20 mouse cellular contexts compared by ENCODE assay signal in the genomic region with DNA sequence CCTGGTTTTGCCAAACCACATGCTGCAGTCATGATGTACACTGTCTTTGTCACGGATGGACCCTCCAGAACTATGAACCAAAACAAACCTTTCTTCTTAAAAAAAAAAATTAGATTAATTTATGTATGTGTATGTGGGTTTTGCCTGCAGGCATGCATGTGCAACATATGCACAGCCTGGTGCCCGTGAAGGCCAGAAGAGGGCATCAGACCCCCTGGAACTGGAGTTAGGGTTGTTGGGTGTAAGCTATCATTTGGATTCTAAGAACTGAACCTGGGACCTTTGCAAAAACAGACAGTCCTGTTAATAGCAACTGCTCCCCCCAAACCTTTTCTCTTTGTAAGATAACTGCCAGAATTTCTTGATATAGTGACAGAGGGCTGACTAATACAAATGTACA. TPM values are rescaled to one million over a fixed set of nuclear protein-coding genes. Genes with fewer than 3 reads are reported as not detected.
DNase-seq lines count a peak whose midpoint lies in the region; ATAC-seq and TF ChIP-seq lines count a peak whose summit lies in the region.
"Had no signal": no experiment of that assay in that cellular context is flagged by ENCODE, and none has a peak within 500 bp of the region (broad histone marks: within the 10 kb centered on the region; RNA-seq: fewer than 3 reads in every experiment).

No protein-coding gene starts in this region.

- no peak for TF ChIP-seq RAD21 in MEL (IDR thresholded peaks at IDR 0.05; ENCODE audit: low read depth, low read length)

- no peak for TF ChIP-seq EP300 in MEL (IDR thresholded peaks at IDR 0.05; ENCODE audit: low read depth in 1 of 2, low read length in 2 of 2)
- no peak for TF ChIP-seq EP300 in liver, postnatal 0 days (IDR thresholded peaks at IDR 0.05; ENCODE audit: low read depth)

- H3K4me1 ChIP-seq in spleen, adult 2 months (ENCODE audit: control insufficient read depth, insufficient read depth, insufficient read length), result peaks cover 31% of the 10 kb centered on the region
- peaks cover 8 to 23% of the 10 kb centered on the region in 2 experiments for H3K4me1 ChIP-seq in MEL (ENCODE audit: control insufficient read depth in 1 of 2, insufficient read depth in 2 of 2, low read length in 2 of 2)
- H3K4me1 ChIP-seq in liver, postnatal 0 days (ENCODE audit: insufficient read depth), result peaks cover 55% of the 10 kb centered on the region

- no peak for TF ChIP-seq POLR2A in spleen, adult 2 months (IDR thresholded peaks at IDR 0.05; ENCODE audit: low read depth, low read length)
- TF ChIP-seq POLR2A in MEL (IDR thresholded peaks at IDR 0.05; ENCODE audit: control insufficient read depth in 1 of 2, insufficient read depth in 1 of 2, low read depth in 1 of 2, low read length in 2 of 2, poor library complexity in 1 of 2), result no peak

- peak overlapping the region; percentile 90 for H3K27ac ChIP-seq in layer of hippocampus, adult 2 months
- no peak overlapping the region for H3K27ac ChIP-seq in spleen, adult 2 months (ENCODE audit: insufficient read depth, low read length)
- H3K27ac ChIP-seq in MEL (ENCODE audit: control insufficient read depth, low read depth, low read length), result no peak overlapping the region
- no peak overlapping the region for H3K27ac ChIP-seq in liver, postnatal 0 days (ENCODE audit: low read depth)
- H3K27ac ChIP-seq: embryonic facial prominence, embryonic 10.5 days; neural tube, embryonic 12.5 days had no signal

- H3K4me2 ChIP-seq in liver, postnatal 0 days (ENCODE audit: low read depth, low read length), result no peak overlapping the region
- H3K4me2 ChIP-seq: forebrain, embryonic 12.5 days; lung, embryonic 14.5 days; neural tube, embryonic 12.5 days had no signal

- no peak overlapping the region for H3K9ac ChIP-seq in MEL (ENCODE audit: control insufficient read depth, low read depth, low read length, poor library complexity, severe bottlenecking)
- H3K9ac ChIP-seq in liver, postnatal 0 days (replicated peaks), result no peak overlapping the region
- H3K9ac ChIP-seq: forebrain, embryonic 12.5 days; lung, embryonic 14.5 days; neural tube, embryonic 12.5 days had no signal

- no peaks in the 10 kb centered on the region for H3K9me3 ChIP-seq in MEL (replicated peaks; ENCODE audit: insufficient read depth, low read length)
- no peaks in the 10 kb centered on the region for H3K9me3 ChIP-seq in liver, postnatal 0 days (ENCODE audit: low read length)
- H3K9me3 ChIP-seq: embryonic facial prominence, embryonic 10.5 days; forebrain, embryonic 12.5 days; neural tube, embryonic 12.5 days had no signal

- TF ChIP-seq CTCF in layer of hippocampus, adult 2 months (conservative IDR thresholded peaks at IDR 0.05), result peak; percentile 41
- peak; percentile 37; the same call in 1 of the 2 replicates for TF ChIP-seq CTCF in spleen, adult 2 months (IDR thresholded peaks at IDR 0.05; ENCODE audit: extremely low read depth, insufficient read depth, insufficient read length, insufficient replicate concordance)
- peak in 2 of 3 experiments; percentile 1 to 27; a peak in 2 of 6 replicates for TF ChIP-seq CTCF in MEL (IDR thresholded peaks at IDR 0.05 in 2 of 3, conservative IDR thresholded peaks at IDR 0.05 in 1 of 3; ENCODE audit: control insufficient read depth in 1 of 3, insufficient read depth in 1 of 3, low read depth in 2 of 3, low read length in 3 of 3, poor library complexity in 1 of 3, severe bottlenecking in 1 of 3)
- peak; percentile 45 for TF ChIP-seq CTCF in liver, postnatal 0 days (IDR thresholded peaks at IDR 0.05; ENCODE audit: low read depth)

- no peak overlapping the region for H3K4me3 ChIP-seq in layer of hippocampus, adult 2 months
- H3K4me3 ChIP-seq in spleen, adult 2 months (ENCODE audit: extremely low read depth, insufficient read depth, insufficient read length), result no peak overlapping the region
- H3K4me3 ChIP-seq in MEL (ENCODE audit: control insufficient read depth in 1 of 2, insufficient read depth in 1 of 2, low read depth in 2 of 2, low read length in 2 of 2), result no peak overlapping the region
- no peak overlapping the region for H3K4me3 ChIP-seq in liver, postnatal 0 days (ENCODE audit: low read depth, low read length)
- H3K4me3 ChIP-seq: embryonic facial prominence, embryonic 10.5 days; forebrain, embryonic 12.5 days; neural tube, embryonic 12.5 days had no signal

- H3K27me3 ChIP-seq in spleen, adult 2 months (ENCODE audit: control insufficient read depth, insufficient read depth, low read length), result no peaks in the 10 kb centered on the region
- no peaks in the 10 kb centered on the region for H3K27me3 ChIP-seq in MEL (ENCODE audit: control insufficient read depth in 1 of 2, insufficient read depth in 2 of 2, low read length in 2 of 2)
- H3K27me3 ChIP-seq in liver, postnatal 0 days (ENCODE audit: insufficient read depth, low read length), result no peaks in the 10 kb centered on the region
- H3K27me3 ChIP-seq: neural tube, embryonic 12.5 days had no signal

- DNase-seq in layer of hippocampus, adult 2 months (ENCODE audit: low spot score in 2 of 2), result no peak
- no peak for DNase-seq in layer of hippocampus, adult 11-12 months (ENCODE audit: low spot score)
- DNase-seq in spleen, adult 2 months (ENCODE audit: low read depth in 1 of 2, low spot score in 2 of 2), result peak in 1 of 2 experiments; percentile 30
- DNase-seq in spleen, postnatal 14 days (ENCODE audit: low spot score in 2 of 2), result no peak
- DNase-seq in MEL (ENCODE audit: low read depth, low spot score), result no peak
- DNase-seq in liver, postnatal 0 days, result no peak
- DNase-seq in cerebellum, adult 11-12 months, result no peak
- DNase-seq: cerebellum, adult 8-10 months; gastrocnemius, postnatal 10 days; heart, adult 11 months; heart, postnatal 36 days; kidney, adult 8-10 months; kidney, postnatal 4 days; lung, postnatal 4 days; right cerebral cortex, postnatal 4 days had no signal

- WGBS in spleen, adult 2 months, result 80% methylated on average over 2 of the region's 2 CpGs
- 56% methylated on average over 2 of the region's 2 CpGs for WGBS in liver, postnatal 0 days (ENCODE audit: insufficient replicate concordance)

- H3K79me2 ChIP-seq in MEL (ENCODE audit: control insufficient read depth, insufficient read depth, low read length, poor library complexity), result peaks cover 68% of the 10 kb centered on the region

- no peak for ATAC-seq in liver, postnatal 0 days

- no peaks in the 10 kb centered on the region for H3K36me3 ChIP-seq in spleen, adult 2 months (ENCODE audit: control insufficient read depth, insufficient read depth, low read length)
- peaks cover 5 to 22% of the 10 kb centered on the region in 2 experiments for H3K36me3 ChIP-seq in MEL (ENCODE audit: control insufficient read depth in 1 of 2, insufficient read depth in 2 of 2, low read length in 2 of 2)
- H3K36me3 ChIP-seq in liver, postnatal 0 days (replicated peaks; ENCODE audit: insufficient read depth, low read length), result 0 out of 2 replicates have a peak, but pooled peaks cover 4% of the 10 kb centered on the region
- H3K36me3 ChIP-seq: embryonic facial prominence, embryonic 10.5 days; forebrain, embryonic 12.5 days; neural tube, embryonic 12.5 days had no signal

TF ChIP-seq in MEL, 35 proteins besides CTCF, POLR2A, EP300 and RAD21:
- TF ChIP-seq MAZ (IDR thresholded peaks at IDR 0.05; ENCODE audit: low read depth, low read length) (no peak), MYC (IDR thresholded peaks at IDR 0.05; ENCODE audit: low read depth, low read length) (no peak), ZNF384 (IDR thresholded peaks at IDR 0.05; ENCODE audit: low read depth, low read length) (no peak), SMC3 (IDR thresholded peaks at IDR 0.05; ENCODE audit: low read depth, low read length) (no peak), GATA1 (IDR thresholded peaks at IDR 0.05; ENCODE audit: low read depth, low read length) (no peak), USF2 (IDR thresholded peaks at IDR 0.05; ENCODE audit: borderline replicate concordance in 1 of 2, insufficient read depth in 1 of 2, low read depth in 1 of 2, low read length in 2 of 2) (no peak), CHD2 (IDR thresholded peaks at IDR 0.05; ENCODE audit: low read length) (no peak), TBP (IDR thresholded peaks at IDR 0.05; ENCODE audit: low read depth, low read length) (no peak), RCOR1 (IDR thresholded peaks at IDR 0.05; ENCODE audit: low read depth, low read length) (no peak), ELF1 (IDR thresholded peaks at IDR 0.05; ENCODE audit: low read depth, low read length) (no peak), MYB (IDR thresholded peaks at IDR 0.05; ENCODE audit: low read depth, low read length) (no peak), MEF2A (IDR thresholded peaks at IDR 0.05; ENCODE audit: extremely low read depth, insufficient replicate concordance, low read depth, low read length, poor library complexity, severe bottlenecking) (no peak)

RNA-seq across cellular contexts. Expression of a gene that starts 16.0 kb away (rescaled TPM):
- 100 to 1,000 TPM; 152 to 166 TPM for total RNA-seq in layer of hippocampus, adult 2 months (2021)
- polyA plus RNA-seq in spleen, adult 2 months (2012; rRNA removed), result 63.7 and 71.5 TPM in 2 replicates
- 33.8 and 36.5 TPM in 2 replicates for total RNA-seq in MEL (2012; rRNA removed)
- polyA plus RNA-seq in MEL (2012; ENCODE audit: insufficient read depth in 1 of 2, insufficient read length in 2 of 2, low read depth in 1 of 2, low replicate concordance in 2 of 2, missing spikeins in 1 of 2), result 100 to 1,000 TPM in 1 of 2 experiments, 10 to 100 TPM in 1; 83.5 to 118 TPM
- polyA plus RNA-seq in liver, postnatal 0 days (2015; fragmentation: Nextera tagmentation; extraction: Ambion mirVana), result 14.9 and 17.1 TPM in 2 replicates

RNA-seq across cellular contexts. Expression of a gene that starts 38.1 kb away (rescaled TPM):
- 1 to 10 TPM; 2.8 to 5.0 TPM for total RNA-seq in layer of hippocampus, adult 2 months (2021)
- 0.02 and 0.06 TPM in 2 replicates for polyA plus RNA-seq in spleen, adult 2 months (2012; rRNA removed)
- total RNA-seq in MEL (2012; rRNA removed), result 0.12 TPM in 1 of 2 replicates, not detected in the other
- polyA plus RNA-seq in MEL (2012; ENCODE audit: insufficient read depth in 1 of 2, insufficient read length in 2 of 2, low read depth in 1 of 2, low replicate concordance in 2 of 2, missing spikeins in 1 of 2), result not detected
- polyA plus RNA-seq in liver, postnatal 0 days (2015; fragmentation: Nextera tagmentation; extraction: Ambion mirVana), result 0.34 and 0.44 TPM in 2 replicates
- total RNA-seq: common myeloid progenitor, adult 5-6 weeks had no signal

RNA-seq across cellular contexts. Expression of a gene that starts 49.5 kb away (rescaled TPM):
- total RNA-seq in layer of hippocampus, adult 2 months (2021), result 1 to 10 TPM; 1.5 to 1.7 TPM
- polyA plus RNA-seq in spleen, adult 2 months (2012; rRNA removed), result 2.3 and 3.3 TPM in 2 replicates
- 1.8 and 2.0 TPM in 2 replicates for total RNA-seq in MEL (2012; rRNA removed)
- 1 to 10 TPM in 1 of 2 experiments, not detected in 1; 4.3 TPM for polyA plus RNA-seq in MEL (2012; ENCODE audit: insufficient read depth in 1 of 2, insufficient read length in 2 of 2, low read depth in 1 of 2, low replicate concordance in 2 of 2, missing spikeins in 1 of 2)
- polyA plus RNA-seq in liver, postnatal 0 days (2015; fragmentation: Nextera tagmentation; extraction: Ambion mirVana), result 1.7 and 1.8 TPM in 2 replicates
